Mouse (Mus musculus) gastrocnemius, adult 2 months (tissue): ENCODE measurements around the gene Cenpv. TPM values are rescaled to one million over a fixed set of nuclear protein-coding genes. Genes with fewer than 3 reads are reported as not detected.
A peak's percentile ranks its signal among the peaks of the same experiment; 100 is the strongest.

Experiments
- DNase-seq: peaks from one replicate; pipeline ENCODE4 v3.0.0; 2022
- H3K27ac ChIP-seq: fragments of 200-600 bp; 2 replicates; pipeline ENCODE4 v1.8.1; 2022; ENCODE audit warnings: mild to moderate bottlenecking
- H3K4me3 ChIP-seq: fragments of 200-600 bp; 2 replicates; pipeline ENCODE4 v1.8.1; 2022; ENCODE audit warnings: mild to moderate bottlenecking, moderate library complexity
- CTCF ChIP-seq: fragments of 200-600 bp; IDR thresholded peaks from 2 replicates; pipeline ENCODE4 v1.8.1; 2022; ENCODE audit warnings: antibody characterized with exemption, mild to moderate bottlenecking, moderate library complexity
- intact Hi-C: fragments of 180-260 bp; cut with DNase I; formaldehyde crosslinking; loops from one replicate; pipeline ENCODE4 v1.15.1; 2025
- total RNA-seq, 2 experiments: library from RNA; stranded (reverse); gene quantifications; 2 replicates each; pipeline ENCODE4 v1.2.3; 2021

Cenpv gene
- total RNA-seq, 2 experiments from 2014 or later = 19.2 to 24.3 TPM

DNA sequence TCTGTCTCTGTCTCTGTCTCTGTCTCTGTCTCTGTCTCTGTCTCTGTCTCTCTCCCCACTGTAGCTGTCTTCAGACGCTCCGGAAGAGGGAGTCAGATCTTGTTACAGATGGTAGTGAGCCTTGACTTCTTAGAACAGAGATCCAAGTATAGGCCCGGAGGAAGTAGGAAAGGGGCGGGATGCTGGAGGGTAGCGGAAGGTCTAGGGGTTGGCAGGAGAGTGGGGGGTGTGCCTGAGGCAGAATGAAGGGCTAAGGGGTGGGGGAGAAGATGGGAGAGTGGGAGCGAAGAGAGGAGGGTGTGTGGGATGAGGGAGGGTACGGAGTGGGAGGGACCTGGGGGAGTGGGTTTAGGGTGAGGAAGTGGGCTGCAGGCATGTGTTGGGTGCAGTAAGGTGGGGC is 26.7 kb upstream of the Cenpv start:
- no peak for TF ChIP-seq CTCF
- DNase-seq = no peak
- peak overlapping the region; percentile 65 for H3K27ac ChIP-seq
- intact Hi-C loops = no loop called here
- H3K4me3 ChIP-seq = peak overlapping the region; percentile 21; the same call in 1 of the 2 replicates

DNA sequence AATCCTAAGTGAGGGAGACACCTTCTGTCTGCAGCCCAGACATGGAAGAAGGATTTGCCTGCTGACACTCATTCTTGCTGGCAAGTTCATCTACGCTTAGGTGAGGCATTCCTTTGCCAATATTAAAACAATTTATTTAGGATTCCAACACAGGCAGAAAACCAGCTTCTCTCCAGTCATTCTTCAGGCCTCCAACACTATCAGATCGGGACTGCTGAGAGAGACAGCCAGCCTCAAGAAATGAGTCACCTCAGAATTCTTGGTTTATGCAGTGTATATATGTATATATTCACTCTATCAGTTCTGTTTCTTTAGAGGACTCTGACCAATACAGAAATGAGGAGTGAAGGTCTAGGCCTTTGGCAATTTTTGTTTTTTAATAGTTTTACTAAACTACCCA is 24.5 kb upstream of the Cenpv start:
- no peak for TF ChIP-seq CTCF
- DNase-seq = no peak
- H3K27ac ChIP-seq = no peak overlapping the region
- no peak overlapping the region for H3K4me3 ChIP-seq
- intact Hi-C loops = no loop called here

DNA sequence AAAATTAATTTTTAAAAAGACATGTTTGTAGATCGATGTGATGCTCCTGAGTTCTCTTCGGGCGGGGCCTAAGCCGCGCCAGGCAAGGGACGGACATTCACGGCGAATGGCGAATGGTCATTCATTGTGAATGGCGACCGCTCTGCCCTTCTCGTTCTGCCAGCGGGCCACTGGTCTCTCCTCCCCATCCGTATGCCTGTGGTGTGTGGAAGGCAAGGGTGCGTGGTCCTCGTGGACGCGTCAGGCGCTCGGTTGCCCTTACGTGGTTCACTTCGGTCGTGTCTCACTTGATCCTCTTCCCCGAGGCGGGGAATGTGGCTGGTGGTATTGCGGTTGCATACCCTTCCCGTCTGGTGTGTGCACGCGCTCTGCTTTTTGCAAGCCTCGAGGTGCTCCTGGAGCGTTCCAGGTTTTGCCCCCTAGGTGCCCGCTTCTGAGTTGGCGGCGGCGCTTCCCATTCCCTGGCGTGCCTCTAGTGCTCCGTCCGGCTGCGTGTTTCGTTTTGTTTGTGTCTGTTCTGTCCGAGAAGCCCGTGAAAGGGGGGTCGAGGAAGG is 21.5 kb upstream of the Cenpv start:
- DNase-seq = peak; percentile 45
- TF ChIP-seq CTCF = no peak
- intact Hi-C loops = no loop called here
- Histone ChIP-seq H3K4me3 (peak overlapping the region; percentile 70), H3K27ac (peak overlapping the region; percentile 59)

DNA sequence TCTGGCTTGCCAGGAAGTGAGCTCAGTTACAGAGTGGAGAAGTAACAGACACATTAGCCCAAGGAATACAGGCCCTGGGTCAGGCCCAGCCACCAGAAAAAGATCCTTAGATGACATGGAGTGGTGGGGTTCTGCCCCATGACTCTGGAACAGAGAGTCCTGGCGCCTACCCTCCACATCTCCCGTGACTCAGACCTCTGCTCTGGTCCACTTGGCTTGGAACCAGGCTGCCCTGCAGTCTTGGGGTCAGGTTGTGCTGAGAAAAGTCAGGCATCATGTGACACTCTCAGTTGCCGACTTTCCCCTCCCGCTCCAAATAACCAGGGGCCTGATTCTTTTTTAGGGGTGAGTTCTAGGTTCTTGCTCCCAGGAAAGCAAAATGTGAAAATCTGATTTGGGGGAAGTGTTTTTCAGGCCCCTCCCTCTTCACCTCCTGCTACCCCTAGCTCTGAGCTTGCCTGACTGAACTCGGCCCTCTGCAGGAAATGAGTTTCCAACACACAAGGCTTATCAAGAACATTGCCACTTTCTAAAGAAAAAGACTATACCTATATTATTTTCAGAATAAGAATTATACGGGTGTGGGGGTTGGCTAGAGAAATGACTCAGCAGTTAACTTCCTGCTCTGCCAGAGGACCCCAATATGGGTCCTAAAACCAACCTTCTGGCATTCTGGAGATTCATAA is 20.0 kb upstream of the Cenpv start:
- TF ChIP-seq CTCF = no peak
- intact Hi-C loops = no loop called here

DNA sequence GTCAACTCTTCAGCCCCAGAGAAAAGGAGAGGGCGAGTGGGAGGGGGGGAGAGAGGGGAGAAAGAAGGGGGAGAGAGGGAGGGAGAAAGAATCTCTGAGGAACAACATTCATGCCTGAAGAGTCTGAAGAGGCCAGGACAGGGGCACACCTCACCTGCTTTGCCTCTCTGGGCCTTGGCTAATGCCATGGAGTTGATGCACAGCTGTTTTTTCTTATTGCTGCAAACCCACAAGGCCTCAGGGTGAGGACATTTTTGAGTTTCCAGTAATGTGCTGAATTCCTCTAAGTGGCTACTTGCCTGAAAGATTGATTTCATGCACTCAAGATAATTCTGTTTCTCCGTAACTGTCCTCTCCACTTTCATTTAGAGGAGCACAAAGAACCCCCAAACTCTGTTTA is 19.1 kb upstream of the Cenpv start:
- TF ChIP-seq CTCF = no peak
- no peak for DNase-seq
- H3K4me3 ChIP-seq = no peak overlapping the region
- H3K27ac ChIP-seq = peak overlapping the region; percentile 85
- intact Hi-C loops = no loop called here

More for the DNA sequence above, 20.0 kb upstream of the Cenpv start:
- DNase-seq = peak; percentile 94
- peak overlapping the region; percentile 24; the same call in 1 of the 2 replicates for H3K4me3 ChIP-seq
- peak overlapping the region; percentile 85 for H3K27ac ChIP-seq

DNA sequence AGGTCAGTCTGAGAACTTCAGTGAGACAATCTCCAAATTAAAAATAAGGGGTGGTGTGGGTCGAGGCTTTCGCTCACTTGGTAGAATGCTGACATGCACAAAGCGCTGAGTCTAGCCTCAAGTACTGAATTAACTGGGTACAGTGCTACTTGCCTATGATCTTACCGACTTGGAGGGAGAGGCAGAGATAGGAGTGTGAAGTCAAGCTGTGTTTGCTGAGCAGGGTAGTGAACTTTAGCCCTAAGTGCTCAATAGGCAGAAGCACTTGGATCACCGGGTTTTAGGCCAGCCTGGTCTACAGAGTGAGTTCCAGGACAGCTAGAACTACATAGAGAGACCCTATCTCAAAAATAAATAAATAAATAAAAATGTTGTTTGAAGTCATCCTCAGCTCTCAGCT is 18.1 kb upstream of the Cenpv start:
- Histone ChIP-seq H3K27ac (peak overlapping the region; percentile 82), H3K4me3 (no peak overlapping the region)
- DNase-seq = no peak
- intact Hi-C loops = no loop called here
- TF ChIP-seq CTCF = no peak

DNA sequence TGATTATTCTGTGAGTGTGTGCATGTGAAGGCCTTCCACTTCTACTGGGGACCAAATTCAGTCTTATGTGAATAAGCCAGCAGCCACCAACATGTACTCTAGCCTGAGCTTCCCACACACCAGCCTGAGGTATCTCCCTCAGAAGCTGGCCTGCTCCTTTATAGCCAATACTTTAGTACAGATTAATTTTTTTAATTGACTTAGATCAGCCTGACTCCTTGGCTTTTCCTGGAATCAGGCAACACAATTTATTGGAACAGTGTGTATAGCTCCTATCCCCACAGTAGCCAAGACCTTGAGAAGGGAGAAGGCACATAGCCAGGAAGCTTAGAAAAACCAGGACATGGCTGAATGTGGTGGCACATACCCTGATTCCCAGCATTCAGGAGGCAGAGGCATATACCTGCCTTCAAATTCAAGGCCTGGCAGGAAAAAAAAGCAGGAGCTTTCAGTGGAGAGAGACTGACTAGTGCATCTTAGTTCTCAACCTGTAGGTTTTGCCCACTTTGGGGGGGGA is 16.9 kb upstream of the Cenpv start:
- DNase-seq = no peak
- intact Hi-C loops = no loop called here
- Histone ChIP-seq H3K27ac (peak overlapping the region; percentile 82), H3K4me3 (no peak overlapping the region)
- TF ChIP-seq CTCF = no peak

DNA sequence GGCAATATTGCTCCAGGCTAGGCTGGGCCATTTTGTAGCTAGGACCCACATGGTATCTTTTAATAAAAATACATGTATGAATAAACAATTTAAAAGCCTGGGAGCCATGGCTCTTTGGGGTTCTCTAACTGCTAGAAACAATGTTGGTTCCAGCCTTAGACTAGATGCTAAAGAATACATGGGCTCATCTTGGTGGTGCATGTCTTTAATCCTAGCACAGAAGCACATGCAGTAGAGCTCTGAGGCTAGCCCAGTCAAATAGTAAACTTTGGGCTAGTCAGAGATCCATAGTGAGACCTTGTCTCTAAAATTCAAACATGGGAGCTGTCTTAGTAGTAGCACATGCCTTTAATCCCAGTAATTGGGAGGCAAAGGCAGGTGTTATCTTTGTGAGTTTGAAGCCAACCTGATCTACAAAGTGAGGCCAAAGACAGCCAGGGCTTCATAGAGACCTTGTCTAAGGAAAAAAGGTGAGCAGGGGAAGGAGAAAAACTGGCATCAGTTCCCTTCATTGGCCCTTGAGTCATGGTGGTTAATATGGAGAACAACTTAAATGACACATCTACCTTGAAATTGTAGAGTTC is 16.0 kb upstream of the Cenpv start:
- Histone ChIP-seq H3K27ac (0 out of 2 replicates have a peak overlapping the region, but pooled peaks have one; percentile 3), H3K4me3 (peak overlapping the region; percentile 77)
- intact Hi-C loops = no loop called here
- DNase-seq = no peak
- TF ChIP-seq CTCF = no peak

DNA sequence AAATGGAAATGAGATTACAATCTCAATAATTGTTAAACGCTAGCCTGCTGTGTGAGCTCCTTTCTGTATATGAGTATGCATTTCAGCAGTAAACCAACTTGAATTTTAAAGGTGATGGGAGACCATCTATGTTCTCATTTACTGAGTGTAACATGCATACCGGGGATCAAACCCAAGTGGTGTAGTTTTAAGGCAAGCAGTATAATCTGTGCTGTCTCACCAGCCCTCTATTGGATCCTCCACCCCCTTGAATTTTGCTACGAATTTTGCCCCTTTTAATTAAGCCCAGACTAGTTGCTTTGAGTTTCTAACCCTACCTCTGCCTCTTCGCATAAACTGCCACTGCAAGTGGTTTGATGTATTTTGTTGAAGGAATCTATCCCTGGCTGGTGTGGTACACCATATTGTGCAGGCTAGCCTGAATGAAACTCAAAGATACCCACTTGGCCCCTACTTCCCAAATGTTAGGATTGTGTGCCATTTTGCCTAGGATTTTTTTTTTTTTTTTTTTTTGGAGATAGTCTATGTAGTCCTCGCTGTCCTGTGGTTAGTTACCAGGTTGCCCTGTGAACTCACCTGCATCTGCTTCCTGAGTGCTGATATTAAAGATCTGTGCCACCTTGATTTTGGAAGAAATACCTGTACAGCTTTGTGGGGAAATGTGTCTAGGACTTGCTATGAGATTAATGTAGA is 15.2 kb upstream of the Cenpv start:
- Histone ChIP-seq H3K27ac (peak overlapping the region; percentile 72; the same call in 1 of the 2 replicates), H3K4me3 (peak overlapping the region; percentile 77)
- no peak for DNase-seq
- intact Hi-C loops = no loop called here
- TF ChIP-seq CTCF = no peak

DNA sequence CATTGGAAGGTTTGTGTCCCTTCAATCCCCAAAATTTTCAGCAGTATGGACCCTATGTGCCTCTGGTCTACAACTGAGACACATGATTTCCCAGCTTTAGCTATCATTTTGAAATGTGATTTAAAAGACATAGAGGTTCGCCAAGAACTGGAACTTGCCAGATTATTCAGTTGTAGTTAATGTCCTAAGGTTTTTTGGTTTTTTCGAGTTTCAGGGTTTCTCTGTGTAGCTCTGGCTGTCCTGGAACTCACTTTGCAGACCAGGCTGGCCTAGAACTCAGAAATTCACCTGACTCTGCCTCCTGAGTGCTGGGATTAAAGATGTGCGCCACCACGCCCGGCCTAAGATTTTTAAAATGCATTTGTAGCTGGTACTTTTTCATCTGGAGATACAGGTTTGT is 14.6 kb upstream of the Cenpv start:
- Histone ChIP-seq H3K4me3 (peak overlapping the region; percentile 77), H3K27ac (peak overlapping the region; percentile 72)
- intact Hi-C loops = no loop called here
- TF ChIP-seq CTCF = no peak
- no peak for DNase-seq

DNA sequence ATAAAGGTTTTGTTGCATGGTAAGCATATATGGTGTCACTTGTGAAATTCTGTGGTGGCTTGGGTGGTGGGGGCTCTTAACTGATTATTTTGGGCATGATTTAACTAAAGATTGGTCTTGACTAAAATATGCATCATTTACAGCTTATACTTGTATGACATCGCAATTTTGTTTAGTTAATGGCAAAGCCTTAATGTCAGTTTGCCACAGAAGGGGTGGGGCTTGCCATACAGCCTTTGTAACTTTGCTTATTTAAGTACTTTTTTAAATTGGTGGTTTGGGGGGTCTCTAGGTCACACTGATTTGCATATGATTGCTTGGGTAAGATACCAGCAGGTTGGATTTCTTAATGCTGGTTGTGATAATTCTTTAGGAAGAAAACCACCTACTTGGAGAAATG is 14.1 kb upstream of the Cenpv start:
- peak overlapping the region; percentile 72 for H3K27ac ChIP-seq
- peak overlapping the region; percentile 77 for H3K4me3 ChIP-seq
- intact Hi-C loops = no loop called here
- no peak for TF ChIP-seq CTCF
- DNase-seq = no peak

DNA sequence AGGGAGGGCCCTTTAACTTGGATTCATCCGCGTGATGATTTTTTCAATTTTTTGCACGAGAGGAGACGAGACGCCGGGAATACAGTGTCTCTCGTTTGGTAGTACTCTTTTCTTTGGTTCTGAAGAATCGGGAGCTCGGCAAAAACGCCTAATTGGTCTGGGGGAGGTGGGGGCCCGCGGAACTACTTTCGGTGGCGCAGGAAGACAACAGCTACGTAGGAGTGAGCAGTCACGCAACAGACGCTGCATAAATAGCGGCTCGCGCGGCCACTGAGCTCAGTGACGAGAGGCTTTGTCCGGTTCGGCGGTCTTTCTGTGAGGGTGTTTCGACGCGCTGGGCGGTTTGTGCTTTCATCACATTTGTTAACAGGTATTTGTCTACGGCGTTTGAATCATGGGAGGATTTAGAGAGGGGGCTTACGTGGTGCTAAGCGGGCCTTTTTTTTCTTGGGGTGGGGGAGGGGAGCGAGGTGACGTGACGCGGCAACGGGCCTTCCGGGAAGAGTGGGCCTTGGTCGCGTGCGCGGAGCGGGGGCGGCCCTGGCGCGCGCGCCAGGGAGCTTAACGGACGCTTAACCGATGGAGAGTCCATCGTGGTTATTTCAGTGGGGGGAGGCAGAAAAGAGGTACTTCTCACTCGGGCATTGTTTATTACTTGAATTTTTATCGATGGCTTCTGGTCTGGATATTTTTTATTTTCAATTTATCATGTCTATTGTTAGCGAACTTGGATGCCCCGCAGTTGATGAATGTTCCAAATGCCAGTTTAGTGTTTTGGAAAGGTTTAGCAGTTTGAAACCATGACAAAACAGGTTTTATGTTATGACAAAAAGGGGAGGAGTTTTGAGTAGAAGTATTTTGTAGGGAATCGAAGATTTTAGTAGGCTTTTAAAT is 12.4 kb upstream of the Cenpv start:
- H3K4me3 ChIP-seq = peak overlapping the region; percentile 96
- peak overlapping the region; percentile 98 for H3K27ac ChIP-seq
- peak; percentile 95 for DNase-seq
- no peak for TF ChIP-seq CTCF
- intact Hi-C loops = loop anchor here (2.0 kb wide), 1 partner anchor 95 kb away; no protein-coding TSS in a partner anchor
